Mouse (Mus musculus) midbrain, embryonic 10.5 days (tissue): ENCODE measurements at regions not wholly inside any gene's neighbourhood (a gene's known extent, or its start where the extent isn't known, plus 50 kb on each side); places are given as distances from the start of the nearest gene placed in this dataset.

Source experiments
- DNase-seq: peaks from one replicate; pipeline ENCODE4 v3.0.0-alpha.2; 2017; ENCODE audit warnings: low spot score
- H3K27ac ChIP-seq: fragments of 300-500 bp; sonication (generic); replicated peaks from 2 replicates; pipeline ENCODE4 v1.5.1; 2016; ENCODE audit warnings: mild to moderate bottlenecking
- H3K27me3 ChIP-seq: fragments of 300-500 bp; sonication (generic); 2 replicates; pipeline ENCODE4 v1.6.1; 2016; ENCODE audit warnings: low read depth, mild to moderate bottlenecking; ENCODE audit not compliant: poor library complexity, severe bottlenecking
- H3K36me3 ChIP-seq: fragments of 300-500 bp; sonication (generic); 2 replicates; pipeline ENCODE4 v1.6.1; 2016; ENCODE audit warnings: mild to moderate bottlenecking, moderate library complexity
- H3K4me1 ChIP-seq: fragments of 300-500 bp; sonication (generic); 2 replicates; pipeline ENCODE4 v1.6.1; 2016
- H3K4me3 ChIP-seq: fragments of 300-500 bp; sonication (generic); 2 replicates; pipeline ENCODE4 v1.5.1; 2016; ENCODE audit warnings: mild to moderate bottlenecking, moderate library complexity
- H3K9me3 ChIP-seq: fragments of 300-500 bp; sonication (generic); replicated peaks from 2 replicates; pipeline ENCODE4 v1.6.1; 2016; ENCODE audit warnings: mild to moderate bottlenecking
- WGBS: fragments of 180-500 bp; shearing (Covaris S2); methylation state at CpG from one replicate; pipeline ENCODE4 v1.1.7; 2016; 5-methylcytosine and 5-hydroxymethylcytosine counted together

DNA sequence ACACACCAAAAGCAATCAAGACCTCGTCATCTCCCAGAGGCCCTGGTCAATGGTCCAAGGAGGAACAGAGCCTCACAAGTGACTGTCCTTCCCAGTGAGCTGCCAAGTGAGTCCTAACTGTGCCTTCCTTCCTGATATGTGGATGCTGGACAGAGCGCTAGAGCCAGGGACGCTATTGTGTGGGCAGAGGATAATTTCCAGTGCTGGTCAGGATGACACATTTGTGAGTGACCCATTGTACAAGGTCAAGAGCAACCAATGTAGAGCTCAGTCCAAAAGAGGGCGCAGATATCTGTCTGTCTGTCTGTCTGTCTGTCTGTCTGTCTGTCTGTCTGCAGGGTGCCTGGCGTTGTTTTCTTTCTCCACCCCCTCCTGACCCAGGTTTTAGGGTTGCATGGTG lies 57.4 kb upstream of the Zc3h12a start:
- peaks cover 4% of the 10 kb centered on the region; the same call in 1 of the 2 replicates for H3K4me1 ChIP-seq
- WGBS = 88% methylated on average over 5 of the region's 5 CpGs

DNA sequence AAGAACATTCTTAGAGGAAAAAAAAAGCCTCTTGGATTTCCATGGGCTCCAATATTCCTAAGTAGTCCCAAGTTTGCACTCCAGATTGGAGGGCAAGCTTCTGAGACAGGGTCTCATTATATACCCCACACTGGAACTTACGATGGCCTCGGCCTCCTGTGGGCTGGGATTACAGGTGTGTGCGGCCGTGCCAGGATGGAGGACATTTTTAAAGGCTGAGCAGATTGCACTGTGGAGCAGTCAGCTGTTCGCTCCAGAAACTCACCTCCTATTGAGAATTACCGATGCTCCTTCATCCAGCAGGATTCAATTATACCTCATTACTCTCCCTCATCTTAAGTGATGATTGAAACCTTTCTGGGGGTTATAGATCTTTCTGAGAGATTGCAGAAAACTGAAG lies 53.3 kb upstream of the Zc3h12a start:
- no peak for DNase-seq
- Histone ChIP-seq H3K36me3 (no peaks in the 10 kb centered on the region), H3K4me3 (no peak overlapping the region), H3K4me1 (peaks cover 11% of the 10 kb centered on the region), H3K27me3 (no peaks in the 10 kb centered on the region; the same call in 1 of the 2 replicates), H3K27ac (no peak overlapping the region), H3K9me3 (no peaks in the 10 kb centered on the region)
- WGBS = 93% methylated on average over 6 of the region's 6 CpGs

More for the DNA sequence above, 57.4 kb upstream of the Zc3h12a start:
- no peaks in the 10 kb centered on the region for H3K36me3 ChIP-seq
- no peak overlapping the region for H3K4me3 ChIP-seq
- no peak overlapping the region for H3K27ac ChIP-seq
- DNase-seq = no peak
- no peaks in the 10 kb centered on the region for H3K9me3 ChIP-seq
- H3K27me3 ChIP-seq = peaks cover 12% of the 10 kb centered on the region; the same call in 1 of the 2 replicates

DNA sequence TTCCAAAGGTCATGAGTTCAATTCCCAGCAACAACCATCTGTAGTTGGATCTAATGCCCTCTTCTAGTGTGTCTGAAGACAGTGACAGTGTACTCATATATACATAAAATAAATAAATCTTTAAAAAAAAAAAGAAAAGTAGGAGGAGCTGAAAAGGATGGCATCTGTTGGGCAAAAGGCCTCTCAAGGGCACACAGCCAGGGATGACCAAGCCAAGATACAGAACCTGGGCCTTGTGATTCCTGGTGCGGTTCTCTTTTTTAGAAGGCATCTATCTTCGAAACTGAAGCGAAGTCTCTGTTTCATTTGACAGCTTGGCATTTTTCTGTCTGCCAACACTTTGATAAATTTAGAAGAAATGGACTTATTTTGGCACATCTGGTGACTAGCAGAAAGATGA lies 50.9 kb upstream of the Zc3h12a start:
- 97% methylated on average over 3 of the region's 3 CpGs for WGBS
- Histone ChIP-seq H3K4me1 (peaks cover 11% of the 10 kb centered on the region), H3K27ac (no peak overlapping the region), H3K4me3 (no peak overlapping the region), H3K27me3 (no peaks in the 10 kb centered on the region; the same call in 1 of the 2 replicates), H3K9me3 (no peaks in the 10 kb centered on the region), H3K36me3 (no peaks in the 10 kb centered on the region)
- no peak for DNase-seq

DNA sequence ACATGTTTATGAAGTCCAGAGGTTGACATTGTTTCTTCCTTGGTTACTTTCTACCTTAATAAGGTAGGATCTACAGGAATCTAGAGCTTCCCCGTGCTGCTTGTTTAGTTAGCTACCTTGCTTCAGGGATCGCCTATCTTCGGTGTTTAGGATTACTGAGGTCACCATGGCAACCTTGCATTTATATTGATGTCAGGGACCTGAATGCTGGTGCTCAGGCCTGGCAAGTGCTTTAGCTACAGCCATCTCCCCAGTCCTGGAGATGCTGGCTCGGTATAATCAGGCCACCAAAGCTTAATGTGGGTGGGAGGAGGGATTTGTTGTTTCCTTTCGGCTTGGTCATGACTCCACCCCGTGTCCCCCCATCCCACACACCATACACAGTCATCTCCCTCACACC lies 50.0 kb upstream of the Zc3h12a start:
- DNase-seq = no peak
- Histone ChIP-seq H3K27me3 (no peaks in the 10 kb centered on the region; the same call in 1 of the 2 replicates), H3K27ac (no peak overlapping the region), H3K4me1 (peaks cover 11% of the 10 kb centered on the region), H3K36me3 (no peaks in the 10 kb centered on the region), H3K4me3 (no peak overlapping the region), H3K9me3 (no peaks in the 10 kb centered on the region)
- 47% methylated on average over 6 of the region's 6 CpGs for whole genome bisulfite sequencing
